Mouse (Mus musculus) ovary, postnatal 14 days (tissue): ENCODE results near the gene Tub.

ENCODE experiments used
- DNase-seq: peaks from one replicate; pipeline ENCODE4 v3.0.0; 2022; ENCODE audit warnings: low spot score

The Tub gene

DNA sequence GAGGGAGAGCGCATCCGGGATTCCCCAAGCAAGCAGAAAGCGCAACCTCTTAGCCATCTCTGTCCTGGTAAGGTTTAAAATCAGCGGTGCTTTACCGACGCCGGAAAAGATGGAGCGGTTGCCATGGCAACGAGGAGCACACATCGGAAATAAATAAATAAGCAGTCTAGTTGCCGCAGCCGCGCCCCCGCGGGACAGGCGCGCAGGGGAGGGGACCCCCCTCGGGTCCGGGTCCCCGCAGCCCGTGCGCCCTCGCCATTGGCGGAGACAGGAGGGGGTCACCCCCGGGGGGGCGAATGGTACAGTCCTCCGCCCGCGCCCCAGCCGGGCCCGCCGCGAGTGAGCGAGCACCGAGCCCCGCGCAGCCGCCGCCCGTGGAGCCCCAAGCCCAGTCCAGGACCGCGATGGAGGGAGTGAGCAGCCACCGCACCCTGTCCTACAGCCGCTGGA is at the start of gene Tub:
TSS of gene Tub (plus strand) at position 27 of the 450 bp plus-strand sequence.
- DNase-seq, result peak; percentile 28

DNA sequence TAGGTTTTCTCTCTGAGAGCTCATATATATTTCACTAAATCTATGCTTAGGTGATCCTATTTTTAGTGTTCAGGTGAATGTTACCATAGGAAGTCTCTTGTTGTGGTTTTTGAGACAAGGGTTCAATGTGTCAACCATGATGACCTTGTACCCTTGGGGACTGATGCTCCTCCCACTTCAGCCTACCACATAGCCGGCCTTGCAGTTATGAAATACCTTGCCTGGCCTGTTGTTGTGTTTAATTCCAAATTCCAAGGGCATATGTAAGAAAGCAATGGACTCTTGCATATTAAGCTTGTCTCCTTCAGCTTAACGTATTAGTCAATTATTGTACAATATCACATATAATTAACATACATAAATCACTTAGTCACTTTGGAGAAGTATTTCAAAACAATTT is 46.2 kb upstream of the Tub start:
- DNase-seq, result no peak

DNA sequence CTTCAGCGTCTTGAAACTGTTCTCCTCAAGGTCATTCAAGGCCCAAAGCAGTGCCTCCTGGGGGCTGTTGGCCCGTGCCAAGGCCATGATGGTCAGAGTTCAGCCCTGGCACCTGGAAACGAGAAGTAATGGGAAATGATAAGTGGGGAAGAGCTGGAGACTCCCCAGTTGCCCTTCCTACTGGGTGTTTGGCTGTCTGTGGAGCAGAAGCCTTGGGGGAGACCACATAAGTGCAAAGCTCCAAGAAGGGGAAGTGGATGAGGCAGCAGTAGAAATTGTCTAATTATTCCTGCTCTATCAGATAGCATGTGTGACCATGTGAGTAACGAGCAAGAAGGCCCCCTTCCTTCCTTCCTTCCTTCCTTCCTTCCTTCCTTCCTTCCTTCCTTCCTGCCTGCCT is 23.1 kb upstream of the Tub start:
- no peak for DNase-seq

DNA sequence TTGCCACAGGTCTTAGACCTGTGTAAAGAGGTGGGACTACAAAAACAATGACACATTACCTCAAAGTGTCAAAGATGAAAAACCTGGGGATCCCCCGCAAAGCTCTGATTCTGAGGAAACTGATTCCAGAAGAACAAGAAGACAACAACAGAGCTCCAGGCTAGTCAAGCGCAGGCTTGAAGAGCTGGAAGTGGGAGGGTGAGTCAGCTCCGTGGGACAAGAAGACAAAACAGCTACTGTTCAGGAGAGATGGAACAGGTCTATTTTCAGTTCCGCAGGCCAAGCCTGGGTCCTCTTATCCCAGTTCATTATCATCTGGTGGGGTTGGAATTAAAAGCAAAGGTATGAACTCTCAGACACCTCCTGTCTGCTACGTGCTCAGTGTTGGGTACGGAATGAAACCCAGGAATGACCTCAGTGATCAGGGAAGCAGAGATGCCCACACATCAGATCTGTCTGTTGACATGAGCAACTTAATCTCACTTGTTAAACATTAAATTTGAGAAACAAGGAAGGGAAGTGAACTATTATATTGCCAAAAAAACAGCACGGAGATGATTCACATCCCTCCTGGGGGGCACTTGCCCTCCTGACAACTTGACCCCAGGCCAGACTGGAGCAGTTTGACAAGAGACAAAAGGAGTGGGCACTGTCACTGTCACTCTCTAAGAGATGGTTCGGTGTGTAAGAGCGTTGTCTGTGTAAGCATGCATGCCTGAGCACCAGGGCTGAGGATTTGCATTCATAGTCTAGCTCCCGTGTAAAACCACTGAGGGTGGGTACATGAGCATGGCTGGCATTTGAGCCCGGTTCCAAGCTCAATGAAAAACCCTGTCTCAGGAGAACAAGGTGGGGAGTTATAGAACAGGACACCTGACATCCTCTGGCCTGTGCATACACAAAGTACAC is 21.6 kb upstream of the Tub start:
- no peak for DNase-seq

DNA sequence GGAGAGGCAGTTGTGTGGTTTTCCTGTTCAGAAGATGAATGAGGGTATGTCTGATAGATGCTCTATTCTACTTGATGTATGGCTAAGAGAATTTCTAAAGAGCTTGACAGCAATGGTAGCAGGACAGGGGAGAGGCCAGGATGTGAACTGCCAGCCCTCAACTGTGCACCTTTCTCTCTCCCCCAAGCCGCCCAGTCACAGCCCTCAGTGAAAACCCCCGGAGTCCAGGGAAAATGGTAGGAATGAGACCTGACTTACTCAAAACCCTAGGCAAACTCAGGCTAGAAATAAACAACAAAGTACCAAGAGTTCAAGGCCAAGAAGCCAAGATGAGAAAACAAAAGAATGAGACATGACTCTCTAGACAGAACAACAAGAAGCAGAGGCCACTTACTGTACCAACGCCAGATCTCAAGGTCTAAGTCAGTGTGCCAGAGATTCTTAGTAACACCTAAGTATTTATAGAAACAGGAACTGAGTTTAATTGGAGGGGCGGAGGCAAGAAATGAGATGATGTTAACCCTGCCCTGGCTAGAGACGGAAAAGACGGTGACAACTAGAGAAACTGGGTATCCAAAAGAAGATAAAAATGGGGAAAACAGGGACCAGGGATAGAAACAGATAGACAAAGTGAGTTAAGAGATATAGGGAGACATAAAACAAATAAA is 20.3 kb upstream of the Tub start, which contains the start of gene Nlrp10:
TSS of gene Nlrp10 (minus strand) at position 453 of the 668 bp plus-strand sequence.
- DNase-seq, result no peak

DNA sequence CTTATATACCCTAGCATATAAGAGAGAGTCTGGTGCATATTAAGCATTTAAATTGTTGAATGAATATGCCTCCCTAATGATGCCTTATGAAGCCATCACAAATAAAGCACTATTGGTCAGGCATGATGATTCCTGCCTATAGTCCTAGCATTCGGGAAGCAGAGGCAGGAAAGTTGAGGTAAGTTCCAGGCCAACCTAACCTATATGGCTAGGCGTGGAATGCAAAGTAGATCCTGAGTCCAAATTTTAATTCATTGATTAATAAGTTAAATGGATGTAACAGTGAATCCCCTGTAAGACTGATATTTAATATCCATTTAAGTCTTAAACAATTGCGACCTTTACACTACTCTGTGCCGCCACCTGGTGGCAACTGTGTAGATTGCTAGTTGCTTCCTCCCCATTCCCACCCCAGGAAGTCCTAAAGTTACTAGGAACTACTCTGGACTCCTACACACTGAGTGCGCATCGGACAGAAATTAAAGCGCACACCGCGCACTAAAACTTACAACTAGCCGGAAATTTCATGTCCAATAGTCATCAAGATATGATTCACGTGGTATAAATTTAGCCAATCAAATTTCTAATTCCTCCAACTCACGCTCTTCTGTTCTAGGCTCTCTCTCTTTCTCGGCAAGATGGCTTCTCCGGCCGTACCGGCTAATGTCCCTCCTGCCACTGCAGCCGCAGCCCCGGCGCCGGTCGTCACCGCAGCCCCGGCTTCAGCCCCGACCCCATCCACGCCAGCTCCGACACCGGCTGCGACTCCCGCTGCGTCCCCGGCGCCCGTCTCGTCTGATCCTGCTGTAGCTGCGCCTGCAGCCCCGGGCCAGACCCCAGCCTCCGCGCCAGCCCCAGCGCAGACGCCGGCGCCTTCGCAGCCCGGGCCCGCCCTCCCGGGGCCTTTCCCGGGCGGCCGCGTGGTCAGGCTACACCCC is 16.1 kb upstream of the Tub start, which contains the start of gene Eif3f:
TSS of gene Eif3f (plus strand) at position 624 of the 938 bp plus-strand sequence.
- peak; percentile 87 for DNase-seq

DNA sequence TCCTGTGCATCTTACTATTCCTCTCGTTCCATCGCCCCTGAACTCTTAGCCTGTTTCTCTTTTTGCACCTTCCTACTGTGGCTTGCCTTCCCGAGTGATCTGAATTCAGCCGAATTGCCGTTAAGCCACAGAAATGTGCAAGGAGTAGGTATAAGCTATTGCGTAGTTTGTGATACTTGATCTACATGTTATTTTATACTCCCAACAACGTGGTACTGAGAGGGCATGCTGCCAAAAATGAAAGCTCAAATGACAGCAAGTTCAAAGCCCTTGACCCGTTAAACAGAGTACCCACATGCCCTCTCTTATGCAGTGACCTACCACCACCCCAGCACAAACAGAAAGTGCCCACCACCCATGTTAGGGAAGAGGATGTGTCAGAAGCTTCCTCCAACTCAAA is 15.3 kb upstream of the Tub start:
- DNase-seq, result no peak

DNA sequence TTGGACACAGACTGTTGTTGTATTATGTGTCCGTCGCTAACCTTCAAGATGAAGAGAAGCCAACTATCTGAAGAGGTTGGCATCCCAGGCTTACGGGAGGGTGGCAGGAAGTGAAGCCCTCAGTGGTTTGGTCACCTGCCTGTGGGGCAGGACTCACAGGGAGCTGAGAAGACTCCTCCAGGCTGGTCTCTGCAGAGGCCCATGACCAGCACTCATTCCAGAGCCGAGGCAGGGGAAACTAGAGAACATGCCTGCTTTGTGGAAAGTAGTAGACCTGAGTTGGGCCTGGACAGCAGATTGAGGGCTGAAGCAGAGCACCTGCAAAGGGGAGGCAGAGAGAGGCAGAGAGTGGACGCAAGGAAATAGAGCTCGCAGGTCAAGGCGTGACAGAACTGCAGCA is 14.7 kb upstream of the Tub start:
- DNase-seq, result no peak

DNA sequence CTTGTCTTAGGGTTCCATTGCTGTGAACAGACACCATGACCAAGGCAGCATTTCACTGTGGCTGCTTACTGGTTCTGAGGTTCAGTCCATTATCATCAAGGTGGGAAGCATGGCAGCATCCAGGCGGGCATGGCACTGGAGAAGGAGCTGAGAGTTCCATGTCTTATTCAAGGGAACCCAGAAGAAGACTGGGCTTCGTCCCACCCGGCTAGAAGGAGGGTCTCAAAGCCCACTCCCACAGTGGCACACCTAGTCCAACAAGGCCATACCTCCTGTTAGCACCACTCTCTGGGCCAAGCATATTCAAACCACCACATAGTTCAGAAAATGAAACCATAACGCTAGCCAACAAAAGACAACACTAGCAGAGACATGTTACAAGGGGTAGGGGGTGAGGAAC is 13.5 kb upstream of the Tub start:
- no peak for DNase-seq

DNA sequence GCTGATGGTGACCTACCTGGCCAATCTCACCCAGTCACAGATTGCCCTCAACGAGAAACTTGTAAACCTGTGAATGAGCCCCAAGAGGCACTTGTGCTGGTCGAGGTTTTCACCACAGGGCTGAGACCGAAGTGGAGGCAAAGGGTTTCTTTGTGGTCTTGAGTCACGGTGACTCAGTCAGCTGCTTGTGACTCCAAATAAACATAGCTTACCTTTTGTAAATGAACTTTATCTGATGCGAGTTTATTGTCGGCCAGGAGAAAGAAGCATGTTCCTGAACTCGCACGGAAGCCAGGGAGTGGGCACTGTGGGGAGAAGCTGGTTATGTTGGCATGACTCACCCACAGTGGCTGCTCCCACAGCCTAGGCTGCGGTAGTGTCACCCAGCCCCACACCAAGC is 8.7 kb upstream of the Tub start:
- no peak for DNase-seq

DNA sequence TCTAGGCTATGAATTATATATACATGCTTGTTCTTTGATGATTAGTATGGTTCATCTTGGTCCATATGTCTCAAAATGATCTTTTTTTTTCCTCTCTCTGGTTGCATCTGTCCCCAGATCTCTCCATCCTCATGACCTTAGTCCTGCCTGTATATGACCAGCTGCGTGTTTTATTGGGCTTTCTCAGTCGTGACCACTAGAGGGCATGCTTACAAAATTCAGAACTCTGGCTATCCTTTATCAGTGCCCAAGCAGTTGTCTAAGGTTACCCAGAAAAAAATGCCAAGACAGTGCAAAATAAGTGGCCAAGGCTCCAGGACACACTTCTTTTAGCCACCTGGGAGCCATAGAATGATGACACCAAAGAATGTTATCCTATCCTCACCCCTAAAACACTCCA is 6.1 kb upstream of the Tub start:
- DNase-seq, result no peak

DNA sequence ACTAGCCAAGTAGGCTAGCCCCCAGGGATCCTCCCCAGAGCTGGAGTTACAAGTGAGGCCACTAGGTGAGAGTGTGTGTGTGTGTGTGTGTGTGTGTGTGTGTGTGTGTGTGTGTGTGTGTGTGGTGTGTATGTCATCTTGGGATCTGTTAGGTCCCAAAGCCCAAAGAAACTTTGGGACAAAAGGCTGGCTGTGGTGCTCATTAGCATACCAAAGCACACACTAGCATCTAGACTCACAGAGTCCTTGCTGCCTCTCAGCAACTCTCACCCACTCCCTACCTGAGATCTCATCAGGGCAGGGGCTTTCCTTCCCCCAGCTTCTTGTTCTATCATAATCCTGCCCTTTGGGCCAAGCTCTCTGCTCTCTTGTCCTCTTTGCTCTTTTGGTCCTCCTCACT is 1.5 kb upstream of the Tub start:
- no peak for DNase-seq

DNA sequence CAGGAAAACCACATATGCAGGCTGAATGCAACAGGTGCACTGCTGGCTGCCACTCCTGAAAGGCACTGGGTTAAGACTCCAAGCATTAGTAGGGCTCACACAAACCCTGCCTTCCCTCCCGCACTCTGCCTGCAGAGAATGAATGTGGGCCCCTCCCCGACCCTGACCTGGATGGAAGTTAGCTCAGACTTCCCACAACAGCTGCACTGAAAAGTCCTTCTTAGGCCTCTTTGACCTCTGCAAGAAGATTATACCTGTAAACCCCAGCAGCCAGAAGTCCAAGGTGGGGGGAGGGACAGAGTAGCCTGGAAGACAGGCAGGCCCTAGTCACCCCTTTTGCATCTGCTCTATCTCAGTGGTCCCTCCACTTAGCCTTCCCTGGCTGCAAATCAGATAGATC is 837 bp upstream of the Tub start:
- no peak for DNase-seq

DNA sequence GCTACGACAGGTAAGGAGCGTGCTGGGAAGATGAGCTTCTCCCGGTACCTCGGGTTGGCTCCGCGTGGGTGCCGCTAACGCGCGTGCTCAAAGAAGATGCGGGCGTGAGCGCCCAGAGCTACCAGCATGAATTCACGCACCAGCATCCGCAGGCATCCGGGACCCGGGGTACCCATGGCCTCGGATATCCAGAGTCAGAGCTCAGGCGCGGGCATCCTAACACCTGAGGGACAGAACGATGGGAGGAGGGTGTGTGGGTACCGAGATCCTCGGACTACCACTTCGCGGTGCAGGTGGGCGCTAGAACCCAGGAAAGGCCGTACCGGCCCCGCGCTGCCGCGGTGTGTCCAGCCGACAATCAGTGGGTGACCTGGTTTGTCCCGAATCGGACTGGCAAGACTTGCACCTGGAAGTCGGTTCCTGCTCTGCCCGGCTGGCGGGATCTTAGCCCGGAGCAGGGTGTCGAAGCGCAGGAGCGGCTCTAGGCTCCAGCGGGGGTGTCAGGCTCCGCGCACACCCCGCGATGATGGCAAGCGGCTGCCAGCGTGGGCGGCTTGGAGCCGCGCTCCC is 709 bp downstream of the Tub start:
- no peak for DNase-seq

DNA sequence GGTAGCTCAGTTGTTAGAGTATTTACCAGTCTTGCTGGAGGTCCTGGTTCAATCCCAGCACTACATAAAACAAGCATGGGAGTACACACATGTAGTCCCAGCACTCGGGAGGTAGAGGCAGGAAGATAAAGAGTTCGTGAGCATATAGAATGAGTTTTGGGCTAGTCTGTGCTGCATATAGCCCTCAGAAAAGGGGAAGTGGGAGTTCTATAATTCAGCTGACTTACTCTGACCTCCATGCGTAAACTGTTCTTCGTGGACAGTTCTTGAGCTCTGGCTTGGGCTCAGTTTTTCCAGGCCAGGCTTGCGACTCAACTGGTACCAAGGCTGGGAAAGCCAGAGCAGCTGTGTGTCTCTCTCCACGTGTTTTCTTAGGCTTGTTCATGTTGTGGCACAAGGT is 2.7 kb downstream of the Tub start:
- no peak for DNase-seq

DNA sequence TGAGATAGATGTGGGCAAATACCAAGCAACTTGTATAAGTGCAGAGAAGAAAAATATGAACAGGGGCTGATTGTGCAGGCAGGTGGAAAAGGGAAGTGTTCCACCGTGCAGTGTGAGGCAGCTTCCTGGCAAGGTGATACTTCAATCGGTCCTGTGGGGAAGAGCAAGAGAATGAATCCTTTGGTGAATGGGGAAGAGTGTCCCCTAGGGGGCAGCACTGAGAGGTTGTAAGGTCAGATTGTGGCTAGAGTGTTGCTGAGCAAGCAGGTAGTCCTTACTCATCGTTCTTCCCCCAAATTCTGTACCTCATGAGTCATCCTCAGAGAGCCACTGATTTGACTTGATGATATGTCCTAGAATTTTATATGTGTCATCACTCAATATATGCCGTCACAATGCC is 4.0 kb downstream of the Tub start:
- DNase-seq, result no peak

DNA sequence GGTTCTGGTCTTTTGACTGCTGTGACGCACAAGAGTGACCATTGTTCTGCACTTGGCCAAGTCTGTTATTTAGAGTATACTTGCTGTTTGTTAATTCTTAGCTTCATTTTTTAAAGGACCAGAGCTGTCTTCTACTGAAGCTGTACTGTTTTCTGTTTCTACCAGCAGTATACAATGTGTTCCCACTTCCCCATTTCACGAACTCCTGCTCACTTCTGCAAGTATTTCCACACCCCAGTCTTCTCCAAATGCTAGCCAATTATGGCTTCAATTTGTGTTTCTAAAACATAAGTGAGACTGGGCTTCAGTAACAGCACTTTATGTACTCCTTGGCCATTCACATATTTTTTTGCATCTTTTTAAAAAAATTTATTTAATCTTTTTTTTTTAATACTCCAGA is 7.6 kb downstream of the Tub start:
- DNase-seq, result no peak

DNA sequence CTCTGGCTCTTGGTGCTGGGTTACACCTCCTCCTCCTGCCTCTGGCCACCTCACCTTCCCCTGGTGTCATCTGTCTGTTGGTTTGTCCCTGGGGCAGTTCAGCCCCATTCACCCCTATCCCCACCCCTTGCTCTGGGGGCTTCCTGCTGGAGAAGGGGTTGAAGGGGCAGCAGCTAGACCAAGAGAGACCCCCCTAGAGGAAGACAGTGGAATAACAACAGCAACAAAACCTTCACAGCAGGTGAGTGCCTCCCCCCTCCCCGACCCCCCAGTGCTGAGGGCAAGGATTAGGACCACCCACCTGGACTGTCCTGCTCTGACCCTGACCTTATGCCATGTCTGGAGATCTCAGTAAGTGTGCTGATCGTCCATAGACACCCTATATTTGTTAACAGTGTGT is 15.8 kb downstream of the Tub start:
- no peak for DNase-seq

DNA sequence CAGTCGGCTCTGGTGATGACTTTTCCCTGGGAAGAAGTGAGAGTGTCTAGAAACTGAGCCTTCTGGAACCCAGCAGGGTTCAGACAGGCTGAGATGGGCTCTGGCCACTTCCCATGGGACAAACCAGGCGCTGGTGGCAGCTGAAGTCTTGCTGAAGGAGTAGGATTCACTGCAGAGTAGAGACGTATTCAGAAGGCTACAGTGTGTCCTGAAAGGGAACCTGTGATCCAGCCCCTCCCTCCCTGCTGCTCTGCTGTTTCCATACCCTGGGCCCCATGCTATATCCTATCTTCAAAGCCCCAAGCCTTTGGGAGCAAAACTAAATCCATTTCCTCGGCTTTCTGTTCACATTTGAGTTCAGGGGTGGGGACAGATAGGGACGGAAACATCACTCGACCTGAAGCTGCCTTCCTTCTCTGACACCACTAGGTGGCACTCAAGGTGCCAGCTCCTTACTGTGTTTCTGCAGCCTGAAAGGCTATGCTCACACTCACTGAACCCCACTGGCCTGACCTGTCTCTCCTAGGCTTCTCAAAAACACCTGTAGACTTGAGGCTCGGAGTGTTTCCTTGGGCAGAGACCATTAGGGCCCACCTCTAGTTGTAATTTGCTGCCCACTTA is 16.7 kb downstream of the Tub start:
- DNase-seq, result peak; percentile 38

DNA sequence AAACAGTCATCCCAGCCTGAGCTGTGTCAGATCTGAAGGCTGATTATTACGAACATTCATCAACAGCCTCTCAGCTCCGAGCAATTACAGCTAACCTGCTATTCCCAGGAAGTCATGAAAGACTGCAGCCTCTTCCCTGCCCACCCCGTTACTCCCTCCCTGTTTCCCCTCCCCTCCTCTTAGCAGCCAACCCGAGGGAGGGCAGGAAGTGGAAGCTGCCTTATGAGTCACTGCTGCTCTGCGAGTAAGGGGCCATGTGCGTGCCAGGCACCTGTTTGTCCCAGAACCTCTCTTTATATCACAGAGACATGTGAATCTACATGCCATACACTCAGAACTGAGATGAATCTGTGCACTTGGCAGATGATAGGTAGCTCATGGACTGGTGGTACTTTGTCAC is 18.1 kb downstream of the Tub start:
- DNase-seq, result no peak

DNA sequence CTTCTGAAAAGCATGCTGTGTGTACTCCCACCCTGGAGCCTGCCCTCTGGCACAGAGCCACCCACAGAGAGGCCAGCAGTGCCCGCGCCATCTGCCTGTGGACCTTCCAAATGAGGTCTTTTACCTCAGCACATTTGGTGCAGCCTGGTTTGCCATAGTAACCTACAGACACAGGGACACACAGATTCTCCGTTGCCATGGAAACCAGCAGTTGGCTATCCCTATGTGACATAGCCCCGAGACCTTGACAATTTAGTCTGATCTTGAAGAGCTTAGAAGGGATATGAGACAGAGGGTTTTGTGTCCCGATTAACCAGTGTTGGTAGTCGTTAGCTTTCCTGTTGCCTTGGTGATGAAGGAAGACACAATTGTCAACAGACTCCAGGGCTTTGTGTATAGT is 22.1 kb downstream of the Tub start:
- DNase-seq, result no peak
